Mouse (Mus musculus): ENCODE results near the gene Inpp5d. TPM values are rescaled to one million over a fixed set of nuclear protein-coding genes. Genes with fewer than 3 reads are reported as not detected.

Gene Inpp5d
- polyA plus RNA-seq, 1 experiment from 2014 or later, result 4.7 TPM

DNA sequence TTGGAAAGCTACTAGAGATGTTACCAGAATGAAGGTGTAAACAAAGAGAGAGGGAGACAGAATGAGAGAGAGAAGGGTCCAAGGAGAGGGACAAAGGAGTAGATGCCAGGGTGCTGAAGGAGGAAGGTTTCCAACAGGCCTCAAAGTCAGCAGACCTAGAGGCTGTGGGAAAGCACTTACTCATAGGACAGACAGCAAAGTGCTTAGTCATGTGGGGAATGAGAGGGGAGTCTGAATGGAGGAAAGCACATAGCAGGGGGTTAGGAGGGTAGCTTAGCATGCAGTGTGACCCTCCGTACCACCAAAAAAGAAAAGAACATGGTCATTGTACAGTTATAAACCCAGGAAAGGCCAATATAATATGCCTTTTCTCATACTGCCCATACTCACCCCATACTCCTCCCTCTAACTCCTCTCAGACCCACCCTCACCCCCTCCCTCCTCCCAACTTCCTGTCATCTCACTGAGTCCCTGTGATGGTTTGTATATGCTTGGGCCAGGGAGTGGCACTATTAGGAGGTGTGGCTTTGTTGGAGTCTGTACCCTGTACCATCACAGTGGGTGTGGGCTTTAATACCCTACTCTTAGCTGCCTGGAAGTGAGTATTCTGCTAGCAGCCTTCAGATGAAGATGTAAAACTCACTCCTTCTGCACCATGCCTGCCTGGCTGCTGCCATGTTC, 69.7 kb downstream of the Inpp5d start:
- H3K4me1 ChIP-seq (replicated peaks), result no peaks in the 10 kb centered on the region
- H3K36me3 ChIP-seq, result no peaks in the 10 kb centered on the region
- no peak overlapping the region for H3K4me3 ChIP-seq
- ATAC-seq (ENCODE audit: low FRiP score, low read depth), result no peak
- H3K27me3 ChIP-seq, result no peaks in the 10 kb centered on the region
- H3K9me3 ChIP-seq, result no peaks in the 10 kb centered on the region
- WGBS, result 81% methylated on average over 1 of the region's 1 CpGs
- no peak overlapping the region for H3K27ac ChIP-seq (replicated peaks)
- no peak overlapping the region for H3K9ac ChIP-seq
- H3K4me2 ChIP-seq, result no peak overlapping the region

GRCm38 (mm10) chr1:87696358-87696757, 76.2 kb downstream of the Inpp5d start:
- Histone ChIP-seq H3K4me1 (replicated peaks) (no peaks in the 10 kb centered on the region), H3K4me3 (no peak overlapping the region), H3K9me3 (no peaks in the 10 kb centered on the region), H3K27ac (replicated peaks) (no peak overlapping the region), H3K9ac (no peak overlapping the region), H3K36me3 (no peaks in the 10 kb centered on the region), H3K4me2 (no peak overlapping the region), H3K27me3 (no peaks in the 10 kb centered on the region)
- ATAC-seq (ENCODE audit: low FRiP score, low read depth), result no peak
- 74% methylated on average over 5 of the region's 5 CpGs for WGBS

DNA sequence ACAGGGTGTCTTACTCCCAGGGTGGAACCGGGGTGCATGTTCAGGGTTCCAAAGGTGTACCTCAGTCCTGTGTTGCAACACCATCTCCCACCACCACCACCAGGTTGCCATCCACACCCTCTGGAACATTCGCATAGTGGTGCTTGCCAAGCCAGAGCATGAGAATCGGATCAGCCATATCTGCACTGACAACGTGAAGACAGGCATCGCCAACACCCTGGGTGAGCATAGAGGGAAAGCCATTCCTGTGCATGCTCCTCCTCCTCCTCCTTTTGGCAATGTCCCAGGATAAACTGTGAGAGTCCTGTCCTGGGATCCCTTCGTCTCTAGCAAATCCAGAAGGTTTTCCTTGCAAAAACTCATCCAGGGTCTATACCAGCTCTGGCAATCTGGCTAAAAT, 77.9 kb downstream of the Inpp5d start:
- no peak overlapping the region for H3K4me2 ChIP-seq
- no peak overlapping the region for H3K27ac ChIP-seq (replicated peaks)
- no peaks in the 10 kb centered on the region for H3K27me3 ChIP-seq
- 84% methylated on average over 6 of the region's 6 CpGs for WGBS
- no peak overlapping the region for H3K9ac ChIP-seq
- no peaks in the 10 kb centered on the region for H3K9me3 ChIP-seq
- H3K36me3 ChIP-seq, result no peaks in the 10 kb centered on the region
- no peaks in the 10 kb centered on the region for H3K4me1 ChIP-seq (replicated peaks)
- no peak for ATAC-seq (ENCODE audit: low FRiP score, low read depth)
- no peak overlapping the region for H3K4me3 ChIP-seq

- no peak for ATAC-seq (ENCODE audit: low FRiP score, low read depth)
- no peaks in the 10 kb centered on the region for H3K27me3 ChIP-seq
- no peak overlapping the region for H3K4me2 ChIP-seq
- H3K4me1 ChIP-seq (replicated peaks), result no peaks in the 10 kb centered on the region
- no peaks in the 10 kb centered on the region for H3K36me3 ChIP-seq
- no peak overlapping the region for H3K27ac ChIP-seq (replicated peaks)
- 78% methylated on average over 5 of the region's 5 CpGs for WGBS
- no peak overlapping the region for H3K9ac ChIP-seq
- no peak overlapping the region for H3K4me3 ChIP-seq
- H3K9me3 ChIP-seq, result no peaks in the 10 kb centered on the region
Measured at GRCm38 (mm10) chr1:87699890-87700448, 79.9 kb downstream of the Inpp5d start.

- 81% methylated on average over 2 of the region's 2 CpGs for WGBS
- ATAC-seq (ENCODE audit: low FRiP score, low read depth), result no peak
- no peak overlapping the region for H3K4me3 ChIP-seq
- H3K36me3 ChIP-seq, result no peaks in the 10 kb centered on the region
- no peak overlapping the region for H3K4me2 ChIP-seq
- H3K9me3 ChIP-seq, result no peaks in the 10 kb centered on the region
- no peaks in the 10 kb centered on the region for H3K4me1 ChIP-seq (replicated peaks)
- H3K9ac ChIP-seq, result no peak overlapping the region
- no peak overlapping the region for H3K27ac ChIP-seq (replicated peaks)
- H3K27me3 ChIP-seq, result no peaks in the 10 kb centered on the region
Measured at GRCm38 (mm10) chr1:87704230-87704629, 84.1 kb downstream of the Inpp5d start.

GRCm38 (mm10) chr1:87706361-87706760, 86.2 kb downstream of the Inpp5d start:
- H3K9ac ChIP-seq, result no peak overlapping the region
- H3K4me3 ChIP-seq, result no peak overlapping the region
- no peaks in the 10 kb centered on the region for H3K9me3 ChIP-seq
- no peak for ATAC-seq (ENCODE audit: low FRiP score, low read depth)
- 94% methylated on average over 3 of the region's 3 CpGs for WGBS
- H3K27me3 ChIP-seq, result no peaks in the 10 kb centered on the region
- no peak overlapping the region for H3K27ac ChIP-seq (replicated peaks)
- H3K4me1 ChIP-seq (replicated peaks), result no peaks in the 10 kb centered on the region
- H3K4me2 ChIP-seq, result no peak overlapping the region
- no peaks in the 10 kb centered on the region for H3K36me3 ChIP-seq

DNA sequence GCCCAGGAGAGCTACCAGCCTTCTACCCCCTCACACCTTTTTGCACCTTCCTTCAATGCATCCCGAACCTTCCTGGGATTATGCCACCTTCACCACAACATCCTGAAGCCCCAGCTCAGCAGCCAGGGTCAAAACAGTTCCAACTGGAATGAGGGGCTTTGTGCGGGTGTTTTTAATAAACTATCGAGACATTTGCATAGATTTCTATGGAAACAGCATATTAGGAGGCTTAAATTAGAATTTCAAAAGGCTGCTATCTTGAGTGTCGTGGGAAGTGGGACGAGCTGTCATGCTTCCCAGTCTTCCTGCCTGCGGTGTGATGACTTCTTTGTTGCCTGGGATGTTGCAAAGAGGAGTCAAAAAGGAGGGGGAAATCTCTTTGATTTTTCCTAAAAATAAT, 88.9 kb downstream of the Inpp5d start:
- Histone ChIP-seq H3K4me3 (no peak overlapping the region), H3K27me3 (no peaks in the 10 kb centered on the region), H3K4me1 (replicated peaks) (no peaks in the 10 kb centered on the region), H3K4me2 (no peak overlapping the region), H3K36me3 (no peaks in the 10 kb centered on the region), H3K27ac (replicated peaks) (no peak overlapping the region), H3K9me3 (no peaks in the 10 kb centered on the region), H3K9ac (no peak overlapping the region)
- ATAC-seq (ENCODE audit: low FRiP score, low read depth), result no peak
- 35% methylated on average over 6 of the region's 6 CpGs for WGBS

DNA sequence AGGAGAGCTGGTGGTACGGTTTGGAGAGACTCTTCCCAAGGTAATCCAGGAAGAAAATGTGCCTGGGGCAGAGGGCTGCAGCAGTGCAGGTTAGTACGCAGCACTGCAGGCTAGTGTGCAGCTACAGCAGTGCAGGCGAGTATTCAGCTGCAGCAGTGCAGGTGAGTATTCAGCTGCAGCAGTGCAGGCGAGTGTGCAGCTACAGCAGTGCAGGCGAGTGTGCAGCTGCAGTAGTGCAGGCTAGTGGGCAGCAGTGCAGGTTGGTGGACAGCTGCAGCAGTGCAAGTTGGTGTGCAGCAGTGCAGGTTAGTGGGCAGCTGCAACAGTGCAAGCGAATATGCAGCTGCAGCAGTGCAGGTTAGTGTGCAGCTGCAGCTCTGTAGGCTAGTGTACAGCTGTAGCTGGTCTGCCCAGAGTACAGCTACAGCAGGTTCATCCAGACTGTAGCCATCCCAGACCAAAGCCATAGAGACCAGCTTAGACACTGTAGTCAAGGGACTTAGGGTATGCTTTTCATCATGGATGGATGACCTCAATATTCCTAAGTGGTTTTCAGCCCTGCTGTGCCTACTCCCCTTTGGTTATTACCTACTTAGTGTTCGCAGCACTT, 89.7 kb downstream of the Inpp5d start:
- ATAC-seq (ENCODE audit: low FRiP score, low read depth), result peak; percentile 59; the same call in 1 of the 2 replicates
- WGBS, result 76% methylated on average over 7 of the region's 7 CpGs
- Histone ChIP-seq H3K27me3 (no peaks in the 10 kb centered on the region), H3K36me3 (no peaks in the 10 kb centered on the region), H3K9ac (no peak overlapping the region), H3K4me3 (no peak overlapping the region), H3K4me2 (no peak overlapping the region), H3K9me3 (no peaks in the 10 kb centered on the region), H3K4me1 (replicated peaks) (no peaks in the 10 kb centered on the region), H3K27ac (replicated peaks) (no peak overlapping the region)

DNA sequence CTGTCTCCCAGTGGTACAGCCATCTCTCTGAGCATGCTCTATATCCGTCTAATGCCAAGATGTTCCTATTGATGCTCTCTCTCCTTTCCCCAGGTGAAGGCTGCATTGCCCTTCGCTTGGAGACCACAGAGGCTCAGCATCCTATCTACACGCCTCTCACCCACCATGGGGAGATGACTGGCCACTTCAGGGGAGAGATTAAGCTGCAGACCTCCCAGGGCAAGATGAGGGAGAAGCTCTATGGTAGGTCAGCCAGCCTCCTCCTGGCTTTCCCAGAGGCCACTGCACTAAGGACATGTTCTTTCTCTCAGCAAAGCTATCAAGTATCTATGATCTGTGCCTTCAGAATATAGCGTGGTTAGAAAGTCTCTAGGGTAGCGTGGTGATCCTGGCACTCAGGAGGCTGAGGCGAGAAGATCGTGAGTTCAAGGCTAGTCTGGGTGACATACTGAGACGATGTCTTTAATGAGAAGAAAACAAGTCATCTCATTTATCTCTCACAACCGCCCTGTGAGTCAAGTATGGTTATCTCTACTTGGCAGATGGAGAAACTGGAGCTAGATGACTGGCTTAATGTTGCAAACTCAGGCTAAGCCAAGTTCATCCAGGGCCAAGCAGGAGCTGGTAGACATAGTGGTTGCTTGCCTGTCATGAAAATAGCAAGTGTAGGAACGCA, 92.0 kb downstream of the Inpp5d start:
- H3K27ac ChIP-seq (replicated peaks), result no peak overlapping the region
- H3K4me1 ChIP-seq (replicated peaks), result no peaks in the 10 kb centered on the region
- 89% methylated on average over 10 of the region's 10 CpGs for WGBS
- H3K4me2 ChIP-seq, result no peak overlapping the region
- H3K27me3 ChIP-seq, result no peaks in the 10 kb centered on the region
- no peaks in the 10 kb centered on the region for H3K9me3 ChIP-seq
- H3K9ac ChIP-seq, result no peak overlapping the region
- H3K4me3 ChIP-seq, result no peak overlapping the region
- no peak for ATAC-seq (ENCODE audit: low FRiP score, low read depth)
- no peaks in the 10 kb centered on the region for H3K36me3 ChIP-seq

DNA sequence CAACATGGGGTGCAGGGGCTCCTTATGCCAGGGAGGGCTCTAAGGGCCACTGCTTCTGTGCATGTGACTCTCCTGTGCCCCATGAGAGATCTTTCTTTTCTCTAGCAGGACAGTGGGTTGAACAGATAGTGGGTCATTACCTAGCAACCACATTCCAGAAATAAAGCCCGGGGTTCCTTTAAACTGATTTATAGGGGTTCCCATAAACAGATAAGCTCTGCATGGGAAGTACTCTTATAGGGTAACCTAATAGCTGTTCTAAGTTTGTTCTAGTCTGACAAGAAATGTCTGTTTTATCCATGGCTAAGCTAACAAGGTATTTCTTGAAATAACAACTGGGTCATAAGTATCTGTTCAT, 92.5 kb downstream of the Inpp5d start:
- Histone ChIP-seq H3K4me3 (no peak overlapping the region), H3K4me2 (no peak overlapping the region), H3K36me3 (no peaks in the 10 kb centered on the region), H3K9me3 (no peaks in the 10 kb centered on the region), H3K9ac (no peak overlapping the region), H3K27me3 (no peaks in the 10 kb centered on the region), H3K27ac (replicated peaks) (no peak overlapping the region), H3K4me1 (replicated peaks) (no peaks in the 10 kb centered on the region)
- ATAC-seq (ENCODE audit: low FRiP score, low read depth), result no peak
- 86% methylated on average over 1 of the region's 1 CpGs for WGBS

- no peaks in the 10 kb centered on the region for H3K27me3 ChIP-seq
- no peaks in the 10 kb centered on the region for H3K36me3 ChIP-seq
- H3K27ac ChIP-seq (replicated peaks), result no peak overlapping the region
- H3K4me2 ChIP-seq, result no peak overlapping the region
- no peaks in the 10 kb centered on the region for H3K4me1 ChIP-seq (replicated peaks)
- no peak overlapping the region for H3K9ac ChIP-seq
- 30% methylated on average over 8 of the region's 8 CpGs for WGBS
- peak; percentile 79 for ATAC-seq (ENCODE audit: low FRiP score, low read depth)
- H3K9me3 ChIP-seq, result no peaks in the 10 kb centered on the region
- H3K4me3 ChIP-seq, result no peak overlapping the region
Measured at GRCm38 (mm10) chr1:87721382-87721781, 101.3 kb downstream of the Inpp5d start.

- Histone ChIP-seq H3K27ac (replicated peaks) (no peak overlapping the region), H3K4me3 (no peak overlapping the region), H3K36me3 (no peaks in the 10 kb centered on the region), H3K9ac (no peak overlapping the region), H3K4me2 (no peak overlapping the region), H3K4me1 (replicated peaks) (no peaks in the 10 kb centered on the region), H3K9me3 (no peaks in the 10 kb centered on the region), H3K27me3 (no peaks in the 10 kb centered on the region)
- no peak for ATAC-seq (ENCODE audit: low FRiP score, low read depth)
- 48% methylated on average over 2 of the region's 2 CpGs for WGBS
Measured at GRCm38 (mm10) chr1:87722081-87722480, 102.0 kb downstream of the Inpp5d start.
